Mouse (Mus musculus) heart, embryonic 11.5 days (tissue): ENCODE data around the gene Vstm4. TPM values are rescaled to one million over a fixed set of nuclear protein-coding genes. Genes with fewer than 3 reads are reported as not detected.

Source experiments
- ATAC-seq: fragments of 200-750 bp; cut with Nextera tagmentation; replicated peaks from 2 replicates; pipeline ENCODE4 v1.8.0; 2017; ENCODE audit warnings: moderate library complexity; ENCODE audit not compliant: insufficient number of reproducible peaks, low FRiP score, low TSS enrichment
- H3K27ac ChIP-seq: fragments of 300-500 bp; sonication (generic); 2 replicates; pipeline ENCODE4 v1.5.1; 2014; ENCODE audit warnings: mild to moderate bottlenecking, low read depth, low read length
- H3K27me3 ChIP-seq: fragments of 300-500 bp; sonication (generic); 2 replicates; pipeline ENCODE4 v1.6.1; 2014; ENCODE audit warnings: mild to moderate bottlenecking, low read length, mixed read lengths; ENCODE audit not compliant: control insufficient read depth, insufficient read depth
- H3K36me3 ChIP-seq: fragments of 300-500 bp; sonication (generic); 2 replicates; pipeline ENCODE4 v1.6.1; 2014; ENCODE audit warnings: mild to moderate bottlenecking, low read length, moderate library complexity, mixed read lengths; ENCODE audit not compliant: control insufficient read depth, insufficient read depth
- H3K4me1 ChIP-seq: fragments of 300-500 bp; sonication (generic); 2 replicates; pipeline ENCODE4 v1.6.1; 2014; ENCODE audit warnings: low read length; ENCODE audit not compliant: control insufficient read depth, insufficient read depth
- H3K4me2 ChIP-seq: fragments of 300-500 bp; sonication (generic); 2 replicates; pipeline ENCODE4 v1.6.1; 2014; ENCODE audit warnings: mild to moderate bottlenecking, moderate library complexity
- H3K4me3 ChIP-seq: fragments of 300-500 bp; sonication (generic); 2 replicates; pipeline ENCODE4 v1.5.1; 2014; ENCODE audit warnings: low read depth, low read length
- H3K9ac ChIP-seq: fragments of 300-500 bp; sonication (generic); 2 replicates; pipeline ENCODE4 v1.6.1; 2014; ENCODE audit warnings: mild to moderate bottlenecking, low read depth, low read length, moderate library complexity
- H3K9me3 ChIP-seq: fragments of 300-500 bp; sonication (generic); replicated peaks from 2 replicates; pipeline ENCODE4 v1.6.1; 2016; ENCODE audit warnings: low read length; ENCODE audit not compliant: control insufficient read depth
- WGBS: fragments of 180-500 bp; shearing (Covaris S2); extraction: QIAGEN DNeasy Blood & Tissue Kit; methylation state at CpG from one replicate; pipeline ENCODE4 v1.1.7; 2014; ENCODE audit not compliant: insufficient replicate concordance; 5-methylcytosine and 5-hydroxymethylcytosine counted together
- polyA plus RNA-seq: library from polyadenylated mRNA; unstranded; fragments of >200 nt; fragmentation: Nextera tagmentation; extraction: Ambion mirVana; gene quantifications from 2 replicates; pipeline ENCODE4 v1.2.1, GENCODE M21; 2014

Vstm4 gene
- polyA plus RNA-seq, 1 experiment from 2014 or later: 9.7 TPM

- Histone ChIP-seq H3K27me3 (no peaks in the 10 kb centered on the region), H3K9ac (no peak overlapping the region), H3K4me2 (no peak overlapping the region), H3K4me1 (no peaks in the 10 kb centered on the region), H3K9me3 (no peaks in the 10 kb centered on the region), H3K27ac (no peak overlapping the region), H3K4me3 (no peak overlapping the region), H3K36me3 (no peaks in the 10 kb centered on the region)
- ATAC-seq: no peak
Observed at GRCm38 (mm10) chr14:32842052-32842451, 14.5 kb upstream of the Vstm4 start.

DNA sequence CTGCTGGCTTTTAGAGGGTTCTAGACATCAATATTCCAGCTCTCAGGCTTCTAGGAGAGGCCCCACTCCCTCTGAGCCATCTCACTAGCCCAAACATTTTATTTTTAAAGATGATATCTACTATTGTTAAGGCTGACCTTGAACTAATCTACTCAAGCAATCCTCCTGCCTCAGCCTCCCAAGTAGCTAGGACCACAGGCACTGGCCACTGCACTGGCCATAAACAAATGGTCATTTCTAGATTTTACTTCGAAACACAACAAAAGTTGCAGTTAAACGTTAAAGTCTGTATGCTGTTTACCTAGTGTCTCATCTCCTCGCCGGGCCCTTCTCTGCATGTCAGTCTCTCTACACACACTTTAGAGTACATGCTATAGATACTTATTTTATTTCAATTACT is 2.5 kb upstream of the Vstm4 start:
- H3K27me3 ChIP-seq: peaks cover 7% of the 10 kb centered on the region; the same call in 1 of the 2 replicates
- no peaks in the 10 kb centered on the region for H3K36me3 ChIP-seq
- H3K4me3 ChIP-seq: no peak overlapping the region
- no peak overlapping the region for H3K27ac ChIP-seq
- WGBS: 84% methylated on average over 4 of the region's 4 CpGs
- H3K4me1 ChIP-seq: peaks cover 11% of the 10 kb centered on the region
- H3K4me2 ChIP-seq: no peak overlapping the region
- no peak for ATAC-seq
- no peaks in the 10 kb centered on the region for H3K9me3 ChIP-seq
- H3K9ac ChIP-seq: no peak overlapping the region

- Histone ChIP-seq H3K27ac (no peak overlapping the region; the same call in 1 of the 2 replicates), H3K36me3 (no peaks in the 10 kb centered on the region), H3K9ac (peak overlapping the region; percentile 81; the same call in 1 of the 2 replicates), H3K4me2 (peak overlapping the region; percentile 89), H3K4me3 (peak overlapping the region; percentile 64), H3K4me1 (peaks cover 25% of the 10 kb centered on the region), H3K9me3 (no peaks in the 10 kb centered on the region), H3K27me3 (peaks cover 7% of the 10 kb centered on the region; the same call in 1 of the 2 replicates)
- 36% methylated on average over 5 of the region's 5 CpGs for WGBS
- ATAC-seq: no peak
Observed at GRCm38 (mm10) chr14:32856246-32856645, 310 bp upstream of the Vstm4 start.

DNA sequence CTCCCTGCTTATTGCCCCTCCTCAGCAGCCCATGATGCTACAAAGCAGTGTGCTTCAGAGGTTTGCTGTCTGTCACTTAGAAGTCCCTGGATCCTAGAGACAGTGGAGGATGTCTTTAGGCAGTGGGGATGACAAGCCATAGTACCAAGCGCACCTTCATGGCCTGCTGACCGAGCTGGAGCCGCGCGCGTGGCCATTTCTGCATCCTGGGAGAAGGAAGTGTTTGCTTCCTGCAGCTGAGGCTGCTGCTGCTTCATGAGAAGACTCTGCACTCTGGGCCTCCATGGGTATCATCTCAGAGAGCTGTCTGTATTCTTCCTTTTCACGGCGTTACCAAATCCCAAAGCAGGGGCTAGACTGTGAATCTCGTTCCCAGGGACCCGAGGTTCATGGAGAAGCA is 1.8 kb downstream of the Vstm4 start:
- H3K9me3 ChIP-seq: no peaks in the 10 kb centered on the region
- no peak for ATAC-seq
- no peak overlapping the region for H3K9ac ChIP-seq
- no peak overlapping the region for H3K4me2 ChIP-seq
- 91% methylated on average over 10 of the region's 10 CpGs for WGBS
- H3K4me1 ChIP-seq: peaks cover 30% of the 10 kb centered on the region
- H3K4me3 ChIP-seq: no peak overlapping the region
- H3K36me3 ChIP-seq: no peaks in the 10 kb centered on the region
- no peak overlapping the region for H3K27ac ChIP-seq
- peaks cover 7% of the 10 kb centered on the region; the same call in 1 of the 2 replicates for H3K27me3 ChIP-seq

DNA sequence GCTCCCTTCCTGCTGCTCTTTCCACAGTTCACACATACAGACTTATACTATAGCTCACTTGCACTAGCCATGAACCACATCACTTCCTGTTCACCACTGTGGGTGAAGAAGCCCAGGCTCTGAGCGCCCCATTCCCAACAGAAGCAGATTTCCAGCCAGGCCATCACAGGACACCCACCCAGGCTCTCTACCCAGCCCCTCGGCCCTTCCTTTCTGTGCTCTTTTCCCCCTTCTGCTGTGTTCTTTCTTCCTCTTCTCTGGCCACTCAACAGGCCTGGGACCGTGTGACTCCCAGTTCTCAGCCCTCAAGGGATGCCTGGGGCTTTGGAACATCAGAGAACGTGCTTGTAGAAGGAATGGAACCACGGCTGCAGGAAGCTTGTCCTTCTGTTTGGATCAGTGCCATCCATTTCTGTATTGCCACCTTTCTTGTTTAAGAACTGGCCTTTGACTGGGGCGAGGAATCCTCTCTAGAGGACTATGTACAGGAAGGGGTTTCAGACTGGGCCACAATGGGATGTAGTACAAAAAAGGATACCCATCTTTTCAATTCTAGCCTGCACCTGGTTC is 2.5 kb downstream of the Vstm4 start:
- Histone ChIP-seq H3K27ac (0 out of 2 replicates have a peak overlapping the region, but pooled peaks have one; percentile 15), H3K4me2 (no peak overlapping the region), H3K9me3 (no peaks in the 10 kb centered on the region), H3K4me3 (no peak overlapping the region), H3K27me3 (peaks cover 7% of the 10 kb centered on the region; the same call in 1 of the 2 replicates), H3K4me1 (peaks cover 30% of the 10 kb centered on the region), H3K36me3 (no peaks in the 10 kb centered on the region), H3K9ac (no peak overlapping the region)
- WGBS: 61% methylated on average over 6 of the region's 6 CpGs
- ATAC-seq: no peak

- no peaks in the 10 kb centered on the region for H3K9me3 ChIP-seq
- no peak overlapping the region for H3K4me2 ChIP-seq
- peaks cover 7% of the 10 kb centered on the region; the same call in 1 of the 2 replicates for H3K27me3 ChIP-seq
- no peak overlapping the region for H3K27ac ChIP-seq
- no peaks in the 10 kb centered on the region; the same call in 1 of the 2 replicates for H3K36me3 ChIP-seq
- 49% methylated on average over 11 of the region's 11 CpGs for WGBS
- H3K9ac ChIP-seq: no peak overlapping the region
- no peak overlapping the region for H3K4me3 ChIP-seq
- ATAC-seq: 0 out of 2 replicates have a peak, but pooled peaks have one; percentile 12
- peaks cover 30% of the 10 kb centered on the region for H3K4me1 ChIP-seq
Observed at GRCm38 (mm10) chr14:32859831-32860569, 3.4 kb downstream of the Vstm4 start.

GRCm38 (mm10) chr14:32861149-32861581 is 4.6 kb downstream of the Vstm4 start:
- Histone ChIP-seq H3K27ac (peak overlapping the region; percentile 66), H3K4me2 (peak overlapping the region; percentile 39), H3K9ac (no peak overlapping the region), H3K36me3 (no peaks in the 10 kb centered on the region; the same call in 1 of the 2 replicates), H3K9me3 (no peaks in the 10 kb centered on the region), H3K4me1 (peaks cover 30% of the 10 kb centered on the region), H3K4me3 (no peak overlapping the region), H3K27me3 (peaks cover 7% of the 10 kb centered on the region; the same call in 1 of the 2 replicates)
- peak; percentile 61 for ATAC-seq
- WGBS: 13% methylated on average over 6 of the region's 6 CpGs

GRCm38 (mm10) chr14:32861656-32862055 is 5.1 kb downstream of the Vstm4 start:
- WGBS: 43% methylated on average over 2 of the region's 2 CpGs
- peak overlapping the region; percentile 39 for H3K4me2 ChIP-seq
- H3K27me3 ChIP-seq: peaks cover 7% of the 10 kb centered on the region; the same call in 1 of the 2 replicates
- no peaks in the 10 kb centered on the region; the same call in 1 of the 2 replicates for H3K36me3 ChIP-seq
- H3K27ac ChIP-seq: peak overlapping the region; percentile 66
- no peaks in the 10 kb centered on the region for H3K9me3 ChIP-seq
- no peak overlapping the region for H3K9ac ChIP-seq
- no peak for ATAC-seq
- H3K4me3 ChIP-seq: no peak overlapping the region
- peaks cover 30% of the 10 kb centered on the region for H3K4me1 ChIP-seq
